Mouse (Mus musculus) gastrocnemius, postnatal 14 days (tissue): ENCODE data around the gene 4930522L14Rik. TPM values are rescaled to one million over a fixed set of nuclear protein-coding genes. Genes with fewer than 3 reads are reported as not detected.
"Not testable (repeated sequence)": the region's sequence is repeated elsewhere in the genome, so short reads cannot be mapped to it uniquely, and the experiment has no call there.

Source experiments
- DNase-seq: peaks from one replicate; pipeline ENCODE4 v3.0.0; 2021; ENCODE audit warnings: mixed read lengths
- intact Hi-C: fragments of 180-260 bp; cut with DNase I; formaldehyde crosslinking; loops from one replicate; pipeline ENCODE4 v1.15.1; 2025; ENCODE audit warnings: low total_unique reads
- long read RNA-seq, 2 experiments: library from polyadenylated mRNA; stranded (forward); transcript quantifications; one replicate each; pipeline ENCODE4 v2.0.0; 2021
- total RNA-seq, 2 experiments: library from RNA; stranded (reverse); gene quantifications; 2 replicates each; pipeline ENCODE4 v1.2.3; 2021

4930522L14Rik gene
- total RNA-seq: 1 to 10 TPM; 1.8 to 2.4 TPM
- long read RNA-seq, experiment 1, partial matches to known transcripts: 1 of 4 reads
- long read RNA-seq, experiment 1, other reads (novel, unspliced or antisense): 0 of 4 reads
- long read RNA-seq, experiment 2, partial matches to known transcripts: 0 of 3 reads
- long read RNA-seq, experiment 2, other reads (novel, unspliced or antisense): 0 of 3 reads

- DNase-seq: peak; percentile 46
- intact Hi-C loops: not testable (repeated sequence)
Observed at GRCm38 (mm10) chr5:109751391-109752071, at the start of gene 4930522L14Rik. 4930522L14Rik (minus strand) TSS chr5:109751886.

DNA sequence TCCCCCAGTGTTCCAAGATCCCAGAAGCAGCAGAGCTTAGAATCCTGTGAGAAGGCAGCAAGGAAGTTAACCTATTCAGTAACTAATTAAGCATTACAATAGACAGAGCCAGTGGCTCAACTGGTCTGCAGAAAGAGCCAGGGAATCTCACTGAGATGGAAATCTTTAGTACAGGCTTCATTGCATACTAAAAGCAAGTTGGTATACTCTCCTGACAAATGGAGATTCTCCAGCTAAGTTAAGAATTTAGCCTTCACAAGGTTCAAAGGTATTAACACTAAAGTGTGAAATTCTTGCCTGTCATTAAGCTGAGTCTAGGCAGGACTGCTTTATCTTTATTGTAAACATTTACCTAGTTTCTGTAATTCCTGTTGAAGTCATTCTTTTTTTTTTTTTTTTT lies 49.8 kb upstream of the 4930522L14Rik start:
- DNase-seq, intact Hi-C loops: not testable (repeated sequence)

DNA sequence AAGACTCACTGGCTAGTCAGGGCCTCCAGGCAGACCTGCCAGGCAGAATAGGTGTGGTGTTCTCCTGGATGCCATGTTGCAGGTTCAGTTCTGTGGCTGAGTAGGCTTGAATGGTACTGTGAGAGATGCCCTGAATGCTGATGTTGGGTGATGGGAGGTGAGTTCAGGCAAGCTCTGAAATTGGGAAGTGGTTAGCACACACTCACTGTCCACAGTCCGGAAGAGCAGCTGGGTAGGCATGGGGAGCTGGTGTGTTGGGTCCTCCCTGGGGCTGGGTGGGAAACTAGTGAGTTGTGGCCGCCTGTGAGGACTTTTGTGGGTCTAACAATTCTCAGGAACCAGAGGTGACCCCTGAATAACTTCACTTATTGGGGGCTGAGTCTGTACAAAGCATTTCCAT lies 48.3 kb upstream of the 4930522L14Rik start:
- intact Hi-C loops, DNase-seq: not testable (repeated sequence)

GRCm38 (mm10) chr5:109797017-109797416 lies 45.3 kb upstream of the 4930522L14Rik start:
- DNase-seq, intact Hi-C loops: not testable (repeated sequence)

DNA sequence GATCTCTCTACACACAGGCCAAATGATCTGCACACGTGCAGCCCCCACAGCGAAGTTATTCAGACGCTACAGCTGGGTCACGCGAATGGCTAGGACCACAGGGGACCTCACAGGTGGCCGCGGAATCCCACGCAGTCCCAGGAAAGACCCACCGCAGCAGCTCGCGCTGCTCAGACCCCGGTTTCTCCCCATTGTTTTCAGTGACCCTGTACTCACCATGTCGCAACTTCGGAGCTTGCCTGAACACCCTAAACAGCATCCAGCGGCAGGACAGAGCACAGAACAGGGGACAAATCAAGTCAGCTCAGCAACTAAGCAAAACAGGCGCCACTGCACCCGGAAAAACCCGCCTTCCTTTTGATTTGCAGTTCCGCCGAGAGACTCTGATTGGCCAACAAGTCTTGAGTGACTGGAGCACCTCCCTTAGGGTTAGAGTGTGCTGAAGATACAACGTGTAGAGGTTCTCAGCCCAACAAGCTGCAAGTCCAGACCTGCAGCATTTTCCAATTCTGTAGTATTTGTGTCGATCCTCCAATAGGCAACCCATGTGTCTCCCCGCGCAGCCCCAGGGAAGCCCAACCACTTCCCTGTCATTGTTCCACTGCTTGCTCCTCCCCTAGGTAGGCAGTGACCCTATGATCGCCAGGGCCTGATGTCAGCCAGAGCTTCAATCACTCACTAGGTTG lies 44.4 kb upstream of the 4930522L14Rik start:
- peak; percentile 28 for DNase-seq
- intact Hi-C loops: not testable (repeated sequence)

DNA sequence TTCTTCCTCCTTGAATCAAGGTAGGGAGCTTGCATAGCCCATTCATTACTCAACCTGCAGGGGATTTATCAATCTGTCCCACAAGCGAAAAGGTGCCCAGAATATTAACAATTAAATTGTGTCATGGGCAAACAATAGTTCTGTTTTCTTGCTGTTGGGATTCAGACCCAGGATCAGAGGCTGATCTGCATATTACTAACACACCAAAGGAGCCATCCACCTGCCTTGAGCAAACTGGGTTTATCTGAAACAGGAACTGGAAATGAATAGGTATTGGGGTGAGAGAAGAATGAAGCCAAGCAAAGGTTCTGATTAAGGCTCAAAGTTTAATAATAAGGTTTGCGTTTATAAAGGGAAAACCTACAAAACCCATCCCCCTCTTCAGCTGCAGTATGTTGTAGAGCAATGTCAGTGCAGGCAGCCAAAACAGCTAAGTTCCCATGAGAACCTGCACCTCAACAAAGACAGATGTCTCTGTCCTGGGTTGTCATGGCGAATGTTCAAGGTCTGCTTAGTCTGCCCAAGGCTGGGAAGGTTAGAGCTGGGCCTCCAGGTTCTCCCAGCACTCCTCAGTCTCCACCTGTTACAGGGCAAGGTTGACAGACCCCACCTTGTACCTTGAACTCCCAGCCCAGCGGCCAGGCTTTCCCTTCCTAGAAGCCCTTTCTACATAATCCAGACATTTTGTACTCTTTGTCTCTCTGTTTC lies 541 bp upstream of the 4930522L14Rik start:
- intact Hi-C loops: not testable (repeated sequence)

GRCm38 (mm10) chr5:109745081-109745480 lies 6.6 kb downstream of the 4930522L14Rik start:
- DNase-seq, intact Hi-C loops: not testable (repeated sequence)

More for the DNA sequence above, 541 bp upstream of the 4930522L14Rik start:
- not testable (repeated sequence) for DNase-seq

GRCm38 (mm10) chr5:109717341-109717740 lies 34.3 kb downstream of the 4930522L14Rik start:
- intact Hi-C loops, DNase-seq: not testable (repeated sequence)

DNA sequence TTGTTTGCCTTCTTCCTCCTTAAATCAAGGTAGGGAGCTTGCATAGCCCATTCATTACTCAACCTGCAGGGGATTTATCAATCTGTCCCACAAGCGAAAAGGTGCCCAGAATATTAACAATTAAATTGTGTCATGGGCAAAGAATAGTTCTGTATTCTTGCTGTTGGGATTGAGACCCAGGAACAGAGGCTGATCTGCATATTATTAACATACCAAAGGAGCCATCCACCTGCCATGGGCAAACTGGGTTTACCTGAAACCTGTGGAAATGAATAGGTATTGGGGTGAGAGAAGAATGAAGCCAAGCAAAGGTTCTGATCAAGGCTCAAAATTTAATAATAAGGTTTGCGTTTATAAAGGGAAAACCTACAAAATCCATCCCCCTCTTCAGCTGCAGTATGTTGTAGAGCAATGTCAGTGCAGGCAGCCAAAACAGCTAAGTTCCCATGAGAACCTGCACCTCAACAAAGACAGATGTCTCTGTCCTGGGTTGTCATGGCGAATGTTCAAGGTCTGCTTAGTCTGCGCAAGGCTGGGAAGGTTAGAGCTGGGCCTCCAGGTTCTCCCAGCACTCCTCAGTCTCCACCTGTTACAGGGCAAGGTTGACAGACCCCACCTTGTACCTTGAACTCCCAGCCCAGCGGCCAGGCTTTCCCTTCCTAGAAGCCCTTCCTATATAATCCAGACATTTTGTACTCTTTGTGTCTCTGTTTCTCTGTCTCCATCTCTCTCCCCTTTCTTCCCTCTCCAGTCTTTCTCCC lies 60.3 kb downstream of the 4930522L14Rik start:
- intact Hi-C loops, DNase-seq: not testable (repeated sequence)

DNA sequence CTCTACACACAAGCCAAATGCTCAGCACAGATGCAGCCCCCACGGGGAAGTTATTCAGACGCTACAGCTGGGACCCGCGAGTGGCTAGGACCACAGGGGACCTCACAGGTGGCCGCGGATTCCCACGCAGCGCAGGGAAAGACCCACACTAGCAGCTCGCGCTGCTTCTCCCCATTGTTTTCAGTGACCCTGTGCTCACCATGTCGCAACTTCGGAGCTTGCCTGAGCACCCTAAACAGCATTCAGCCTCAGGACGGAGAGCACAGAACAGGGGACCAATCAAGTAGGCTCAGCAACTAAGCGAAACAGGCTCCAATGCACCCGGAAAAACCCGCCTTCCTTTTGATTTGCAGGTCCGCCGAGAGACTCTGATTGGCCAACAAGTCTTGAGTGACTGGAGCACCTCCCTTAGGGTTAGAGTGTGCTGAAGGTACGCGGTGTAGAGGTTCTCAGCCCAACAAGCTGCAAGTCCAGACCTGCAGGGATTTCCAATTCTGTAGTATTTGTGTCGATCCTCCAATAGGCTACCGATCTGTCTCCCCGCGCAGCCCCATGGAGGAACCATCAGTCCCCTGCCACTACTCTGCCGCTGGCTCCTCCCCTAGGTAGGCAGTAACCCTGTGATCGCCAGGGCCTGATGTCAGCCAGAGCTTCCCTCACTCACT lies 61.0 kb downstream of the 4930522L14Rik start, which contains the start of gene 5430403G16Rik:
TSS of gene 5430403G16Rik (minus strand) at position 505 of the 665 bp plus-strand sequence.
- DNase-seq: peak; percentile 42
- intact Hi-C loops: not testable (repeated sequence)

Other genes with a start within 250 kb of the 4930522L14Rik start
- 1 to 10 TPM; 8.0 to 8.5 TPM for gene Crlf2, start 192.9 kb downstream of the 4930522L14Rik start, total RNA-seq
- gene 5430403G16Rik, start 60.8 kb downstream of the 4930522L14Rik start, total RNA-seq: under 1 TPM; 0.42 to 0.57 TPM
- gene Gm15446, start 171.5 kb upstream of the 4930522L14Rik start, total RNA-seq: 1 to 10 TPM; 3.2 to 4.8 TPM
- gene Zfp932, start 244.6 kb upstream of the 4930522L14Rik start, total RNA-seq: 1 to 10 TPM; 6.0 to 7.3 TPM